Mouse (Mus musculus): Measurements from ENCODE around the gene F8a. TPM values are rescaled to one million over a fixed set of nuclear protein-coding genes. Genes with fewer than 3 reads are reported as not detected.

The F8a gene
- polyA plus RNA-seq, 1 experiment from 2014 or later = 14.9 TPM

Other genes with a start within 250 kb of the F8a start
- 4.6 and 4.9 TPM in 2 replicates for gene Zfp185, start 241.0 kb upstream of the F8a start, polyA plus RNA-seq (2015; fragmentation: Nextera tagmentation; extraction: Ambion mirVana)
- not detected in 2 replicates for gene Pnma5, start 191.2 kb upstream of the F8a start, polyA plus RNA-seq (2015; fragmentation: Nextera tagmentation; extraction: Ambion mirVana)
- 0.06 and 0.11 TPM in 2 replicates for gene Pnma3, start 163.5 kb upstream of the F8a start, polyA plus RNA-seq (2015; fragmentation: Nextera tagmentation; extraction: Ambion mirVana)
- gene Xlr4a, start 145.8 kb upstream of the F8a start, polyA plus RNA-seq (2015; fragmentation: Nextera tagmentation; extraction: Ambion mirVana) = 3.0 and 4.3 TPM in 2 replicates
- gene Xlr3a, start 131.2 kb upstream of the F8a start, polyA plus RNA-seq (2015; fragmentation: Nextera tagmentation; extraction: Ambion mirVana) = 8.8 and 9.4 TPM in 2 replicates
- gene Gm14685, start 111.2 kb upstream of the F8a start, polyA plus RNA-seq (2015; fragmentation: Nextera tagmentation; extraction: Ambion mirVana) = 0.33 TPM in 1 of 2 replicates, not detected in the other
- gene Xlr5b, start 79.5 kb upstream of the F8a start, polyA plus RNA-seq (2015; fragmentation: Nextera tagmentation; extraction: Ambion mirVana) = 0.10 and 0.28 TPM in 2 replicates
- gene DXBay18, start 78.8 kb upstream of the F8a start, polyA plus RNA-seq (2015; fragmentation: Nextera tagmentation; extraction: Ambion mirVana) = 0.39 TPM in 1 of 2 replicates, not detected in the other
- not detected in 2 replicates for gene Spin2d, start 51.3 kb upstream of the F8a start, polyA plus RNA-seq (2015; fragmentation: Nextera tagmentation; extraction: Ambion mirVana)
- gene Xlr3b, start 36.1 kb upstream of the F8a start, polyA plus RNA-seq (2015; fragmentation: Nextera tagmentation; extraction: Ambion mirVana) = 7.6 and 7.9 TPM in 2 replicates
- 1.8 and 1.9 TPM in 2 replicates for gene Xlr4b, start 14.0 kb upstream of the F8a start, polyA plus RNA-seq (2015; fragmentation: Nextera tagmentation; extraction: Ambion mirVana)
- 1.2 and 1.6 TPM in 2 replicates for gene Xlr4c, start 14.8 kb downstream of the F8a start, polyA plus RNA-seq (2015; fragmentation: Nextera tagmentation; extraction: Ambion mirVana)
- gene Xlr3c, start 37.1 kb downstream of the F8a start, polyA plus RNA-seq (2015; fragmentation: Nextera tagmentation; extraction: Ambion mirVana) = not detected in 2 replicates
- 0.40 and 0.42 TPM in 2 replicates for gene Xlr5a, start 64.7 kb downstream of the F8a start, polyA plus RNA-seq (2015; fragmentation: Nextera tagmentation; extraction: Ambion mirVana)
- gene Xlr5c, start 64.7 kb downstream of the F8a start, polyA plus RNA-seq (2015; fragmentation: Nextera tagmentation; extraction: Ambion mirVana) = 0.26 TPM in 1 of 2 replicates, not detected in the other
- not detected in 2 replicates for gene Gm45015, start 108.5 kb downstream of the F8a start, polyA plus RNA-seq (2015; fragmentation: Nextera tagmentation; extraction: Ambion mirVana)
- gene Zfp275, start 114.3 kb downstream of the F8a start, polyA plus RNA-seq (2015; fragmentation: Nextera tagmentation; extraction: Ambion mirVana) = 7.4 and 8.1 TPM in 2 replicates
- not detected in 2 replicates for gene Gm18336, start 170.4 kb downstream of the F8a start, polyA plus RNA-seq (2015; fragmentation: Nextera tagmentation; extraction: Ambion mirVana)
- gene Zfp92, start 182.8 kb downstream of the F8a start, polyA plus RNA-seq (2015; fragmentation: Nextera tagmentation; extraction: Ambion mirVana) = 0.45 and 0.55 TPM in 2 replicates
- not detected in 2 replicates for gene Trex2, start 207.1 kb downstream of the F8a start, polyA plus RNA-seq (2015; fragmentation: Nextera tagmentation; extraction: Ambion mirVana)
- 47.5 and 60.3 TPM in 2 replicates for gene Haus7, start 230.8 kb downstream of the F8a start, polyA plus RNA-seq (2015; fragmentation: Nextera tagmentation; extraction: Ambion mirVana)